Mouse (Mus musculus): ENCODE results near the gene Lhfpl4. TPM values are rescaled to one million over a fixed set of nuclear protein-coding genes. Genes with fewer than 3 reads are reported as not detected.

Gene Lhfpl4
- polyA plus RNA-seq, 1 experiment from 2014 or later = 13.8 TPM

- 84% methylated on average over 1 of the region's 1 CpGs for WGBS
- no peaks in the 10 kb centered on the region for H3K4me1 ChIP-seq
- H3K4me3 ChIP-seq = no peak overlapping the region
- no peaks in the 10 kb centered on the region; the same call in 1 of the 2 replicates for H3K9me3 ChIP-seq (replicated peaks)
- peaks cover 49% of the 10 kb centered on the region for H3K36me3 ChIP-seq
- H3K27me3 ChIP-seq (ENCODE audit: low read depth, poor library complexity, severe bottlenecking) = no peaks in the 10 kb centered on the region
- no peak for DNase-seq (ENCODE audit: low spot score)
- H3K27ac ChIP-seq (replicated peaks) = no peak overlapping the region
Measured at GRCm38 (mm10) chr6:113161982-113162381, 33.2 kb downstream of the Lhfpl4 start.

GRCm38 (mm10) chr6:113160106-113160505, 35.1 kb downstream of the Lhfpl4 start:
- Histone ChIP-seq H3K4me1 (no peaks in the 10 kb centered on the region), H3K9me3 (replicated peaks) (no peaks in the 10 kb centered on the region; the same call in 1 of the 2 replicates), H3K27ac (replicated peaks) (no peak overlapping the region), H3K27me3 (ENCODE audit: low read depth, poor library complexity, severe bottlenecking) (no peaks in the 10 kb centered on the region), H3K36me3 (peaks cover 67% of the 10 kb centered on the region), H3K4me3 (no peak overlapping the region)
- 97% methylated on average over 10 of the region's 10 CpGs for WGBS
- no peak for DNase-seq (ENCODE audit: low spot score)

- DNase-seq (ENCODE audit: low spot score) = no peak
- Histone ChIP-seq H3K36me3 (peaks cover 93% of the 10 kb centered on the region), H3K27me3 (ENCODE audit: low read depth, poor library complexity, severe bottlenecking) (no peaks in the 10 kb centered on the region), H3K4me1 (no peaks in the 10 kb centered on the region), H3K27ac (replicated peaks) (no peak overlapping the region), H3K9me3 (replicated peaks) (no peaks in the 10 kb centered on the region), H3K4me3 (no peak overlapping the region)
- WGBS = 95% methylated on average over 4 of the region's 4 CpGs
Measured at GRCm38 (mm10) chr6:113156064-113156463, 39.1 kb downstream of the Lhfpl4 start.

- no peaks in the 10 kb centered on the region for H3K4me1 ChIP-seq
- no peaks in the 10 kb centered on the region for H3K9me3 ChIP-seq (replicated peaks)
- peaks cover 95% of the 10 kb centered on the region for H3K36me3 ChIP-seq
- no peak for DNase-seq (ENCODE audit: low spot score)
- H3K27ac ChIP-seq (replicated peaks) = no peak overlapping the region
- H3K27me3 ChIP-seq (ENCODE audit: low read depth, poor library complexity, severe bottlenecking) = no peaks in the 10 kb centered on the region
- WGBS = 92% methylated on average over 6 of the region's 6 CpGs
- H3K4me3 ChIP-seq = no peak overlapping the region
Measured at GRCm38 (mm10) chr6:113154886-113155285, 40.3 kb downstream of the Lhfpl4 start.

GRCm38 (mm10) chr6:113154071-113154470, 41.1 kb downstream of the Lhfpl4 start:
- H3K27ac ChIP-seq (replicated peaks) = no peak overlapping the region
- H3K4me1 ChIP-seq = no peaks in the 10 kb centered on the region
- H3K36me3 ChIP-seq = peaks cover 97% of the 10 kb centered on the region
- DNase-seq (ENCODE audit: low spot score) = no peak
- H3K27me3 ChIP-seq (ENCODE audit: low read depth, poor library complexity, severe bottlenecking) = no peaks in the 10 kb centered on the region
- H3K9me3 ChIP-seq (replicated peaks) = no peaks in the 10 kb centered on the region
- no peak overlapping the region for H3K4me3 ChIP-seq
- WGBS = 98% methylated on average over 8 of the region's 8 CpGs

- Histone ChIP-seq H3K27me3 (ENCODE audit: low read depth, poor library complexity, severe bottlenecking) (no peaks in the 10 kb centered on the region), H3K9me3 (replicated peaks) (no peaks in the 10 kb centered on the region), H3K27ac (replicated peaks) (no peak overlapping the region), H3K36me3 (peaks cover 100% of the 10 kb centered on the region), H3K4me1 (no peaks in the 10 kb centered on the region), H3K4me3 (no peak overlapping the region)
- 97% methylated on average over 4 of the region's 4 CpGs for WGBS
- DNase-seq (ENCODE audit: low spot score) = no peak
Measured at GRCm38 (mm10) chr6:113145249-113145648, 49.9 kb downstream of the Lhfpl4 start.

- H3K36me3 ChIP-seq = peaks cover 100% of the 10 kb centered on the region
- no peak for DNase-seq (ENCODE audit: low spot score)
- 95% methylated on average over 1 of the region's 1 CpGs for WGBS
- H3K27me3 ChIP-seq (ENCODE audit: low read depth, poor library complexity, severe bottlenecking) = no peaks in the 10 kb centered on the region
- no peaks in the 10 kb centered on the region for H3K4me1 ChIP-seq
- H3K4me3 ChIP-seq = no peak overlapping the region
- no peaks in the 10 kb centered on the region for H3K9me3 ChIP-seq (replicated peaks)
- no peak overlapping the region for H3K27ac ChIP-seq (replicated peaks)
Measured at GRCm38 (mm10) chr6:113144764-113145163, 50.4 kb downstream of the Lhfpl4 start.

GRCm38 (mm10) chr6:113141389-113142094, 53.6 kb downstream of the Lhfpl4 start:
- Histone ChIP-seq H3K4me1 (no peaks in the 10 kb centered on the region), H3K27ac (replicated peaks) (no peak overlapping the region), H3K36me3 (peaks cover 100% of the 10 kb centered on the region), H3K9me3 (replicated peaks) (no peaks in the 10 kb centered on the region), H3K27me3 (ENCODE audit: low read depth, poor library complexity, severe bottlenecking) (no peaks in the 10 kb centered on the region), H3K4me3 (no peak overlapping the region)
- 91% methylated on average over 1 of the region's 1 CpGs for WGBS
- DNase-seq (ENCODE audit: low spot score) = no peak

- Histone ChIP-seq H3K36me3 (peaks cover 96% of the 10 kb centered on the region), H3K9me3 (replicated peaks) (no peaks in the 10 kb centered on the region), H3K27ac (replicated peaks) (no peak overlapping the region), H3K4me1 (no peaks in the 10 kb centered on the region), H3K4me3 (no peak overlapping the region), H3K27me3 (ENCODE audit: low read depth, poor library complexity, severe bottlenecking) (no peaks in the 10 kb centered on the region)
- whole genome bisulfite sequencing = 78% methylated on average over 2 of the region's 2 CpGs
- DNase-seq (ENCODE audit: low spot score) = no peak
Measured at GRCm38 (mm10) chr6:113133360-113133759, 61.8 kb downstream of the Lhfpl4 start.

- DNase-seq (ENCODE audit: low spot score) = no peak
- H3K9me3 ChIP-seq (replicated peaks) = no peaks in the 10 kb centered on the region
- WGBS = 95% methylated on average over 10 of the region's 10 CpGs
- H3K27me3 ChIP-seq (ENCODE audit: low read depth, poor library complexity, severe bottlenecking) = no peaks in the 10 kb centered on the region
- no peak overlapping the region for H3K4me3 ChIP-seq
- peaks cover 100% of the 10 kb centered on the region for H3K36me3 ChIP-seq
- no peak overlapping the region for H3K27ac ChIP-seq (replicated peaks)
- H3K4me1 ChIP-seq = no peaks in the 10 kb centered on the region
Measured at GRCm38 (mm10) chr6:113120806-113121205, 74.4 kb downstream of the Lhfpl4 start.

Other genes starting within 250 kb of the Lhfpl4 start
- 30.9 and 44.7 TPM in 2 replicates for gene Srgap3, start 248.1 kb downstream of the Lhfpl4 start, polyA plus RNA-seq (2016; fragmentation: Nextera tagmentation; extraction: Ambion mirVana)
- gene Thumpd3, start 149.2 kb downstream of the Lhfpl4 start, polyA plus RNA-seq (2016; fragmentation: Nextera tagmentation; extraction: Ambion mirVana) = 73.2 and 74.9 TPM in 2 replicates
- 74.3 and 79.0 TPM in 2 replicates for gene Setd5, start 118.0 kb downstream of the Lhfpl4 start, polyA plus RNA-seq (2016; fragmentation: Nextera tagmentation; extraction: Ambion mirVana)
- gene Mtmr14, start 42.5 kb upstream of the Lhfpl4 start, polyA plus RNA-seq (2016; fragmentation: Nextera tagmentation; extraction: Ambion mirVana) = 49.2 and 51.0 TPM in 2 replicates
- gene Cpne9, start 86.9 kb upstream of the Lhfpl4 start, polyA plus RNA-seq (2016; fragmentation: Nextera tagmentation; extraction: Ambion mirVana) = 0.27 and 0.38 TPM in 2 replicates
- 22.4 and 26.2 TPM in 2 replicates for gene Brpf1, start 111.8 kb upstream of the Lhfpl4 start, polyA plus RNA-seq (2016; fragmentation: Nextera tagmentation; extraction: Ambion mirVana)
- gene Ogg1, start 131.6 kb upstream of the Lhfpl4 start, polyA plus RNA-seq (2016; fragmentation: Nextera tagmentation; extraction: Ambion mirVana) = 16.1 and 18.8 TPM in 2 replicates
- 47.2 and 54.3 TPM in 2 replicates for gene Camk1, start 148.6 kb upstream of the Lhfpl4 start, polyA plus RNA-seq (2016; fragmentation: Nextera tagmentation; extraction: Ambion mirVana)
- 59.2 and 62.9 TPM in 2 replicates for gene Tada3, start 182.5 kb upstream of the Lhfpl4 start, polyA plus RNA-seq (2016; fragmentation: Nextera tagmentation; extraction: Ambion mirVana)
- 379 and 381 TPM in 2 replicates for gene Arpc4, start 182.7 kb upstream of the Lhfpl4 start, polyA plus RNA-seq (2016; fragmentation: Nextera tagmentation; extraction: Ambion mirVana)
- gene Ttll3, start 193.9 kb upstream of the Lhfpl4 start, polyA plus RNA-seq (2016; fragmentation: Nextera tagmentation; extraction: Ambion mirVana) = 5.9 and 6.7 TPM in 2 replicates
- 36.3 and 43.4 TPM in 2 replicates for gene Rpusd3, start 224.0 kb upstream of the Lhfpl4 start, polyA plus RNA-seq (2016; fragmentation: Nextera tagmentation; extraction: Ambion mirVana)
- gene Cidec, start 240.4 kb upstream of the Lhfpl4 start, polyA plus RNA-seq (2016; fragmentation: Nextera tagmentation; extraction: Ambion mirVana) = not detected in 2 replicates
- 90.0 and 93.5 TPM in 2 replicates for gene Jagn1, start 247.2 kb upstream of the Lhfpl4 start, polyA plus RNA-seq (2016; fragmentation: Nextera tagmentation; extraction: Ambion mirVana)